Mouse (Mus musculus) heart, postnatal 25 days (tissue): ENCODE measurements around the gene Spaca6. TPM values are rescaled to one million over a fixed set of nuclear protein-coding genes. Genes with fewer than 3 reads are reported as not detected.

ENCODE experiments used
- DNase-seq: peaks from one replicate; pipeline ENCODE4 v3.0.0; 2022; ENCODE audit warnings: low spot score
- intact Hi-C: fragments of 180-260 bp; cut with DNase I; formaldehyde crosslinking; loops from one replicate; pipeline ENCODE4 v1.15.1; 2025
- total RNA-seq, 2 experiments: library from RNA; stranded (reverse); gene quantifications; 2 replicates each; pipeline ENCODE4 v1.2.3; 2021

The Spaca6 gene
- total RNA-seq: 10 to 100 TPM; 12.6 to 15.2 TPM

GRCm38 (mm10) chr17:17826751-17827657 lies at the start of gene Spaca6:
Spaca6 (plus strand) TSS chr17:17827158.
- peak; percentile 91 for DNase-seq
- intact Hi-C loops: loop anchor here (2.0 to 10.0 kb wide), 2 partner anchors 14 to 202 kb away; partner anchors contain the start of gene Lnpep

- intact Hi-C loops: no loop called here
These were observed 35.9 kb upstream of the Spaca6 start for GRCm38 (mm10) chr17:17790866-17791630.

GRCm38 (mm10) chr17:17792578-17792977 lies 34.4 kb upstream of the Spaca6 start:
- no peak for DNase-seq

More at GRCm38 (mm10) chr17:17790866-17791630, 35.9 kb upstream of the Spaca6 start:
- no peak for DNase-seq

GRCm38 (mm10) chr17:17795527-17795926 lies 31.4 kb upstream of the Spaca6 start:
- intact Hi-C loops: no loop called here
- DNase-seq: no peak

More at GRCm38 (mm10) chr17:17792578-17792977, 34.4 kb upstream of the Spaca6 start:
- intact Hi-C loops: no loop called here

- DNase-seq: no peak
- intact Hi-C loops: loop anchor here (5.0 to 10.0 kb wide), 2 partner anchors 36 to 199 kb away; partner anchors contain the start of gene Lnpep
These were observed 3.2 kb upstream of the Spaca6 start for GRCm38 (mm10) chr17:17823612-17824336.

- intact Hi-C loops: loop anchor here (2.0 to 10.0 kb wide), 2 partner anchors 15 to 201 kb away; partner anchors contain the start of gene Lnpep
- peak; percentile 33 for DNase-seq
These were observed 902 bp upstream of the Spaca6 start for GRCm38 (mm10) chr17:17825921-17826591.

DNA sequence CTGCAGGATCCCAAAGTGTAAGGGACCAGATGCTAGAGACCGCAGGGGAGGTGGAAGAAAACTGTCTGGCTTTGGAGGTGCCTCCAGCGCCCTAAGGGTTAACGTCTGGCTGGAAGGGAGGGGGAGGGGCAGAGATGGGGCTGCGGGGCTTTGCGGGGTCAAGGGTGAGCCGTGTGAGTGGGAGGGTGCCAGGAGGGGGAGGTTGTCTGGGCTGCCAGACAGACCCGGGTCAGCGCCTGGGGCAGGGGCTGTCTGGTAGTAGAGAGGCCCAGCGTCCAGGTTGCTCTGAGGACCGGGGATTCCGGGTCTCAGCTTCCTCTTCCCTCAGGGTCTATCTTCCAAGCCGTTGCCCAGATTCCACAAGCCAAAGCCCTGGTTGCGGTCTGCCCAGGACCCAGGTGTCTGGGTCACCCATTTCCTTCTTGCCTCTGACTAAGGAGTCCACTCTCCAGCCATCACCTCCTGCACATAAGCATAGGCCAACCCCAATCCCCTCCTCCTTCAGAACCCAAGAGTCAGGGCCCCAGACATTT lies 766 bp downstream of the Spaca6 start:
- intact Hi-C loops: loop anchor here (2.0 to 10.0 kb wide), 2 partner anchors 13 to 203 kb away; partner anchors contain the start of gene Lnpep
- peak; percentile 35 for DNase-seq

- DNase-seq: peak; percentile 53
- intact Hi-C loops: loop anchor here (10.0 kb wide), 1 partner anchor 204 kb away; the partner anchor contains the start of gene Lnpep
These were observed 1.4 kb downstream of the Spaca6 start for GRCm38 (mm10) chr17:17828191-17828981.

DNA sequence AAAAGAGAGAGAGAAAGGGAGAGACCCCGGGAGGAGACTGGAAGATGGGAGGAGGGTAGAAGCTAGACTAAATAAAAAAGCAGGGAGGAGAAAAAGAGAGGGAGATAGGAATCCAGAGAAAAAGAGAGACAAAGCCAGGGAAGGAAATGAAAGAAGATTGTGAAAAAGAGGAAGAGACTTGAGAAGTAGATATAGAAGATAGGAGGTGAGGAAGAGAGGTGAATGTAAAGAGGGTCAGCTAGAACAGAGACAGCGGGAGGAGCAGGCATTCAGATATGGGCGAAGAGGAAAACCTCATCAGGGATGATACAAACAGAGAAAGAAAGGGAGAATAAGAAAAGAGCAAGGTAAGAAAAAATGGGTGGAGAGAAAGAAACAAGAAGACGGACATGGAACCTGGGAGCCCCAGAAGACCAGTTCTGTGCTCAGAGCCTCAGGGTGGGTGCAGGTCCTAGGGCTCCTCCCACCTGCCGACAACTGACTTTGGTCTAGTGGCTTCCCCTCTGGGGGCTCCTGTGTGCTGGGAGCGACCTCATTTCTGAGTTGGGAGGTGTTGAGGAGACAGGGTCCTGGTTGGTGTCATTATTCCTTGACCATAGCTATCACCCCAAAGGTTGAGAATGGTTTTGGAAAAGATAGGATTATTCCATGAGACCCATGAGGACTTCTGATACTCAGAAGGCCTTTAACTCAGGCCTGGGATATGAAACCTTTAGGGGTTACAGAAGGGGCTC lies 2.3 kb downstream of the Spaca6 start:
- intact Hi-C loops: loop anchor here (10.0 kb wide), 1 partner anchor 204 kb away; the partner anchor contains the start of gene Lnpep
- no peak for DNase-seq

DNA sequence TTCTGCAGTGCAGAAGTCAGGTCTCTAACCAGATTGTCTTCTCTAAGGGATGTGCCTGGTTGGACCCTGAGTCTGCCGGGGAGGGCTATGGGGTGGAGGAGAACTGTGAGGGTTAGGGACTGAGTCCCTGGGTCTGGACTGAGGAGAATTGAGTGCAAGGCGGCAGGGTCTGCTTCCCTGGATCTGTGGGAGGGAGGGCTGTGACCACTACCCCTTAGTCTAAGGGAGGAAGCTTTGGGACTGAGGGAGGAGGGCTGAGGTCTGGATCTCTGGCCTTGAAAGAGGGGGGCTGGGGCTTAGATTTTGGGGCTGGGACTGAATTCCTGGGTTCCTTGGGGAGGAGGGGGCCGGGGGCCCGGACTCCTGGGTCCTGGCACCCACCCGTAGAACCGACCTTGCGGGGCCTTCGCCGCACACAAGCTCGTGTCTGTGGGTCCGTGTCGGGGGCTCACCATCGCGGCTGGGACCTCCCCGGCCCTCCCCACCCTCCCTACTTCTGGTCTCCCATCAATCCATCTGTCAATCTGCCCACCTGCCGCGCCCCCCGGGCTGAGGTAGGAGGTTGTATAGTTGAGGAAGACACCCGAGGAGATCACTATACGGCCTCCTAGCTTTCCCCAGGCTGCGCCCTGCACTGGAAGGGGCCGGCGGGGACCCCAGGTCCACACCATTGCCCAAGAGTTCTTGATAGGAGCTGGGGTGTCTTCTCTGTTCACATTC lies 3.0 kb downstream of the Spaca6 start:
- DNase-seq: no peak
- intact Hi-C loops: loop anchor here (10.0 kb wide), 2 partner anchors 205 to 455 kb away; partner anchors contain the start of genes Lnpep and Riok2

DNA sequence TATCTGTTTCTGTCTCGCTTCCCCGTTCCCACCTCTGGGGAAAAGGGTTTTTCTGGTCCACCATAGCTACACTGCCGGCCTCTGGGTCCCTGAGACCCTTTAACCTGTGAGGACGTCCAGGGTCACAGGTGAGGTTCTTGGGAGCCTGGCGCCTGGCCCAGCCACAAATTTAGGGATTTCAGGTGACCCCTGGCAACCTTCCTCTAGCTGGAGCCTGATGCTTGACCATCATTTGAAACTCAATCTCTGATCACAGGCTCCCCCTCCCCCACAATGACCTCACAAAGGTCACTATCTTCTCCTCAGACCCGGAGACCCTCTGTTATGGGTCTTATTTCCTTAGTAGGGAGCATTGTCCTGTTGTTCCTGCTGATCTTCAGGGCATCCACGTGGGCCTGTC lies 3.8 kb downstream of the Spaca6 start:
- intact Hi-C loops: loop anchor here (10.0 kb wide), 1 partner anchor 456 kb away; the partner anchor contains the start of gene Riok2

DNA sequence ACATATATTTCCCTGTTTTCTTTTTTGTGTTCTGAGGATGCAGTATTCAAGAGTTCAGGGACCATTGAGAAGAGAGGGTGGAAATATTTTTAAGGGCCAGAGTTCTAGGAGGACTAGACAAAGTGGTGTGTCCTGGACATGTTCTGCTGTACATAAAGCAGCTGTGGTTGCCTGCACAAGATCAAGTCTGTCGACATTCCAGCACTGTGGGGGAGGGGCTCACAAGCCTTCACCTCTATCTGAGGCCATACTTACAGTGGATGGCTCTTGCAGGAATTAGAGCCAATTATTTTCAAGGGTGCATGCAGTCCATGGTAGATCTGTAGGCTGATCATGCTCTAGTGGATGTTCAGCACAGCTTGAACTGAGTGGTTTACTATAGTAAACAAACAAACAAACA lies 7.9 kb downstream of the Spaca6 start:
- intact Hi-C loops: loop anchor here (5.0 to 10.0 kb wide), 4 partner anchors 48 to 460 kb away; partner anchors contain the start of gene Riok2
- DNase-seq: no peak

More for the DNA sequence above, 3.8 kb downstream of the Spaca6 start:
- DNase-seq: no peak

DNA sequence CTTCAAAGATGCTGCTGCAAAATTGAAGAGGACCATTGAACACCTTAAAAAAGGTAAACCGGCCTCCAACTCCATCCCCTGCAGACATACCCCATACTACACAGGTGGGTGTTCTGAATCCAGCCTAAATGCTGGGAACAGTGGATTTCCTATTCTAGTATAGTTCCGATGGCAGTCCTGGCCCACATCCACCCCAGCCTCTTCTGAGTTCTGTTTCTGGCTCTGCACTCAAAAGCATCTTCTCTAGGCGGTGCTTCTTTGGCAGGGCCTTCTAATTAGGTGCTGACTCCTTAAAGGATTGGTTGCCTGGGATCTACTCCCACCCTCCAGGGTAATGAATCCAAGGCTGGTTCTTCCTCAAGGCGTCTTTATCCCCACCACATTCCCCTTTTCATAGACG lies 9.1 kb downstream of the Spaca6 start:
- intact Hi-C loops: loop anchor here (5.0 to 10.0 kb wide), 4 partner anchors 49 to 461 kb away; partner anchors contain the start of gene Riok2
- DNase-seq: no peak

DNA sequence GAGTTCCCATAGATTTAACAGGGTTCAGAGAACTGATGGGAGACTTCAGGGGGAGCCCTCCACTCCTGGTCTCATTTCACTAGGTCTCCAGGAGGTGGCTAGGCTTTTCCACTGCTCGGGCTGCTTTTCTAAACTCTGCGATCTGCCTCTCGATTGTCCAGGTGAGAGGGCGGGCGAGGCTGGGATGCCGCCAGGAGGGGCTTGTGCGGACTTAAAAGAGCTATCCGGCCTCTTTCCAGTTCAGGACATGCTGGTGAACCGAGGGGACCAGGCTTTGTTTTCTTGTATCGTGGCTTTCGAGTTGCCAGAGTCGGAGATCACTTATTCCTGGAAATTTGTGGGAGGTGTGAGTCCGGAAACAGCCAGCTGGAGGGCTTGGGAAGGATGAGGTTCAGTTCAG lies 10.5 kb downstream of the Spaca6 start:
- intact Hi-C loops: loop anchor here (5.0 to 10.0 kb wide), 4 partner anchors 50 to 463 kb away; partner anchors contain the start of gene Riok2
- no peak for DNase-seq

GRCm38 (mm10) chr17:17837919-17838701 lies 11.2 kb downstream of the Spaca6 start:
- peak; percentile 98 for DNase-seq
- intact Hi-C loops: loop anchor here (5.0 to 10.0 kb wide), 4 partner anchors 51 to 463 kb away; partner anchors contain the start of gene Riok2
